8 mouse cellular contexts compared by ENCODE assay signal in genomic region chr7:30758853-30759252, GRCm38 (mm10). TPM values are rescaled to one million over a fixed set of nuclear protein-coding genes. Genes with fewer than 3 reads are reported as not detected.
DNase-seq lines count a peak whose midpoint lies in the region; ATAC-seq lines count a peak whose summit lies in the region.

No protein-coding gene starts in this region.

- no peaks in the 10 kb centered on the region for H3K4me1 ChIP-seq in hindbrain, embryonic 14.5 days (replicated peaks; ENCODE audit: control insufficient read depth, insufficient read depth, low read length)
- no peaks in the 10 kb centered on the region for H3K4me1 ChIP-seq in hindbrain, embryonic 13.5 days (replicated peaks)
- 0 out of 2 replicates have a peak, but pooled peaks cover 4% of the 10 kb centered on the region for H3K4me1 ChIP-seq in intestine, embryonic 15.5 days (replicated peaks)

- peaks cover 9% of the 10 kb centered on the region; the same call in 1 of the 2 replicates for H3K9me3 ChIP-seq in hindbrain, embryonic 14.5 days (ENCODE audit: control insufficient read depth, low read length)
- H3K9me3 ChIP-seq in hindbrain, embryonic 13.5 days, result 0 out of 2 replicates have a peak, but pooled peaks cover 7% of the 10 kb centered on the region
- H3K9me3 ChIP-seq in intestine, embryonic 15.5 days, result no peaks in the 10 kb centered on the region

- H3K36me3 ChIP-seq in hindbrain, embryonic 14.5 days (replicated peaks; ENCODE audit: control insufficient read depth, insufficient read depth), result peaks cover 19% of the 10 kb centered on the region
- peaks cover 31% of the 10 kb centered on the region for H3K36me3 ChIP-seq in hindbrain, embryonic 13.5 days
- 0 out of 2 replicates have a peak, but pooled peaks cover 3% of the 10 kb centered on the region for H3K36me3 ChIP-seq in intestine, embryonic 15.5 days

- no peaks in the 10 kb centered on the region for H3K27me3 ChIP-seq in hindbrain, embryonic 14.5 days (ENCODE audit: control insufficient read depth, insufficient read depth, low read length)
- 0 out of 2 replicates have a peak, but pooled peaks cover 1% of the 10 kb centered on the region for H3K27me3 ChIP-seq in hindbrain, embryonic 13.5 days
- H3K27me3 ChIP-seq in intestine, embryonic 15.5 days (replicated peaks), result 0 out of 2 replicates have a peak, but pooled peaks cover 2% of the 10 kb centered on the region

- H3K4me3 ChIP-seq in hindbrain, embryonic 14.5 days (replicated peaks; ENCODE audit: low read length), result no peak overlapping the region
- no peak overlapping the region for H3K4me3 ChIP-seq in hindbrain, embryonic 13.5 days
- H3K4me3 ChIP-seq in intestine, embryonic 15.5 days (replicated peaks), result no peak overlapping the region

- WGBS in hindbrain, embryonic 14.5 days, result 42% methylated on average over 4 of the region's 4 CpGs
- WGBS in hindbrain, embryonic 13.5 days, result 45% methylated on average over 4 of the region's 4 CpGs
- WGBS in intestine, embryonic 15.5 days, result 26% methylated on average over 4 of the region's 4 CpGs

- no peak overlapping the region for H3K9ac ChIP-seq in hindbrain, embryonic 14.5 days
- H3K9ac ChIP-seq in hindbrain, embryonic 13.5 days, result no peak overlapping the region
- no peak overlapping the region for H3K9ac ChIP-seq in intestine, embryonic 15.5 days

- ATAC-seq in hindbrain, embryonic 14.5 days (ENCODE audit: low FRiP score), result no peak
- ATAC-seq in hindbrain, embryonic 13.5 days (ENCODE audit: low FRiP score), result no peak
- ATAC-seq in intestine, embryonic 15.5 days, result peak; percentile 67

- no peak overlapping the region for H3K27ac ChIP-seq in hindbrain, embryonic 14.5 days
- H3K27ac ChIP-seq in hindbrain, embryonic 13.5 days, result no peak overlapping the region
- H3K27ac ChIP-seq in intestine, embryonic 15.5 days, result no peak overlapping the region

- H3K4me2 ChIP-seq in hindbrain, embryonic 14.5 days (replicated peaks), result no peak overlapping the region
- no peak overlapping the region for H3K4me2 ChIP-seq in hindbrain, embryonic 13.5 days
- H3K4me2 ChIP-seq in intestine, embryonic 15.5 days (replicated peaks), result no peak overlapping the region

- peak; percentile 37 for DNase-seq in hindbrain, embryonic 14.5 days (ENCODE audit: low spot score)
- DNase-seq in B cell, adult 2 months, result peak; percentile 36 to 47
- peak; percentile 32 for DNase-seq in adipocyte (ENCODE audit: low spot score)
- peak; percentile 67 for DNase-seq in retina, embryonic 14.5 days (ENCODE audit: low spot score)
- no peak for DNase-seq in layer of hippocampus, adult 9-10 months (ENCODE audit: low spot score)
- DNase-seq in c-Kit-positive CD71-positive TER-119-positive erythroid progenitor cells, embryonic 14.5 days (ENCODE audit: low spot score), result no peak

RNA-seq across cellular contexts. Expression of gene Dmkn, which starts 4.7 kb away (rescaled TPM):
- 2.2 and 2.4 TPM in 2 replicates for polyA plus RNA-seq in hindbrain, embryonic 14.5 days (2014; fragmentation: Nextera tagmentation; extraction: Ambion mirVana)
- 0.52 and 0.70 TPM in 2 replicates for polyA plus RNA-seq in hindbrain, embryonic 13.5 days (2015; fragmentation: Nextera tagmentation; extraction: Ambion mirVana)
- polyA plus RNA-seq in intestine, embryonic 15.5 days (2015; fragmentation: Nextera tagmentation; extraction: Ambion mirVana), result 4.6 and 5.3 TPM in 2 replicates

RNA-seq across cellular contexts. Expression of gene Sbsn, which starts 7.6 kb away (rescaled TPM):
- 0.65 and 2.1 TPM in 2 replicates for polyA plus RNA-seq in hindbrain, embryonic 14.5 days (2014; fragmentation: Nextera tagmentation; extraction: Ambion mirVana)
- 1.3 and 1.7 TPM in 2 replicates for polyA plus RNA-seq in hindbrain, embryonic 13.5 days (2015; fragmentation: Nextera tagmentation; extraction: Ambion mirVana)
- 1.4 TPM in 2 replicates for polyA plus RNA-seq in intestine, embryonic 15.5 days (2015; fragmentation: Nextera tagmentation; extraction: Ambion mirVana)

RNA-seq across cellular contexts. Expression of gene Gapdhs, which starts 15.4 kb away (rescaled TPM):
- 0.14 and 1.3 TPM in 2 replicates for polyA plus RNA-seq in hindbrain, embryonic 14.5 days (2014; fragmentation: Nextera tagmentation; extraction: Ambion mirVana)
- polyA plus RNA-seq in hindbrain, embryonic 13.5 days (2015; fragmentation: Nextera tagmentation; extraction: Ambion mirVana), result 1.3 and 1.7 TPM in 2 replicates
- 0.10 and 0.33 TPM in 2 replicates for polyA plus RNA-seq in intestine, embryonic 15.5 days (2015; fragmentation: Nextera tagmentation; extraction: Ambion mirVana)

RNA-seq across cellular contexts. Expression of gene Krtdap, which starts 28.8 kb away (rescaled TPM):
- polyA plus RNA-seq in hindbrain, embryonic 14.5 days (2014; fragmentation: Nextera tagmentation; extraction: Ambion mirVana), result not detected in 2 replicates
- polyA plus RNA-seq in hindbrain, embryonic 13.5 days (2015; fragmentation: Nextera tagmentation; extraction: Ambion mirVana), result 1.1 TPM in 1 of 2 replicates, not detected in the other
- polyA plus RNA-seq in intestine, embryonic 15.5 days (2015; fragmentation: Nextera tagmentation; extraction: Ambion mirVana), result 1.9 and 2.8 TPM in 2 replicates

RNA-seq across cellular contexts. Expression of gene Tmem147, which starts 29.5 kb away (rescaled TPM):
- polyA plus RNA-seq in hindbrain, embryonic 14.5 days (2014; fragmentation: Nextera tagmentation; extraction: Ambion mirVana), result 281 and 319 TPM in 2 replicates
- polyA plus RNA-seq in hindbrain, embryonic 13.5 days (2015; fragmentation: Nextera tagmentation; extraction: Ambion mirVana), result 232 and 243 TPM in 2 replicates
- 220 and 257 TPM in 2 replicates for polyA plus RNA-seq in intestine, embryonic 15.5 days (2015; fragmentation: Nextera tagmentation; extraction: Ambion mirVana)

Comparison
In these comparisons a context has a peak if more than half of its experiments do, and no peak if none do; other contexts are left out.
1. DNase-seq: peak in hindbrain, embryonic 14.5 days (single experiment), B cell, adult 2 months (2 of 2), adipocyte (single experiment) and retina, embryonic 14.5 days (single experiment); none in layer of hippocampus, adult 9-10 months (single experiment) and c-Kit-positive CD71-positive TER-119-positive erythroid progenitor cells, embryonic 14.5 days (single experiment).